Mouse (Mus musculus): ENCODE results near the gene Runx2.
A peak's percentile ranks its signal among the peaks of the same experiment; 100 is the strongest.

The Runx2 gene

GRCm38 (mm10) chr17:44618175-44618574 is 196.4 kb downstream of the Runx2 start:
- DNase-seq, result peak; percentile 50 to 51

- DNase-seq, result no peak
Measured at GRCm38 (mm10) chr17:44617741-44618140, 196.9 kb downstream of the Runx2 start.

DNA sequence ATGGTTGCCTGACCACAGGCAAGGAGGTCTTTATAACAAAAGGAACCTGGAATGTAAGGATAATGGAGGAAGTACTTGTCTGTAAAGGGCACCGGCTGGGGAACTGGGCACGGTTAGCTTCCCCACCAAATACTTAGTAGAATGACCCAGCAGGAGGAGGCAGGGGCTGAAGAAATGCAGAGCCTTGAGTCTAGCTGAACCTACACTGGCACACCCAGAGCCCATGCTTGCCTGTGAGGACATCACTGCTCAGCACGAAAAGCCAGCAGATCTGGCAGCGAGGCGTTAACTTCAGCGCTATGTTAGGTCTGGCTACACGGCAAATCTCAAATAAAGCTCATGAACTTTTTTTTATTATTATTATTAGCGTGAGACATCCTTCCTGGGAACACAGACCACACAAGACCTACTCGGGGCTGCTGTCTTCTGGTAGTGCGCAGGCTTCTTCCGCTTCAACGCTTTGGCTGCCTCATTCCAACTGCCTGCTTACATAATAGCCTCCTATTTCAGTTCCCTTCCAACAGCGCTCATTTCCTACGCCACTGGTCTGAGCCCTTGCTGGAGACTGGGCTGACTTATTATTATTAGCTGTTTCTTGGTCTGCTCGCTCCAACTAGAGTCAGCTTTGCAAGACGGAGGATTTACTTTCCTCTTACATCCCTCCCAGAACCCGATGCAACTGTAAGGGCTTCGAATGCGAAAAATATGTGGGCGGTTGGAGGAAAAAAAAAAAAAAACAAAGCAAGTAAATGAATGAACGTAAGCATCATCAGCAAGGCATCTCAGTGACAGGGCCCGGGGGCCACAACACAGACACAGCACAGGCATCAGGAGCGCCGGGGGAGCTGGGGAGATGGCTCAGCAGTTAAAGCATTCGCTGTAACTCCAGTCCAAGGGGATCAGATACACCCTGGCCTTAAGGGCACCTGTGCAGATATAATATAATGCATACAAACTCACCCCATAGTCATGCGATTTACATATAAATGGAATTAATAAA is 200.6 kb downstream of the Runx2 start:
- DNase-seq, result peak; percentile 86 to 87

DNA sequence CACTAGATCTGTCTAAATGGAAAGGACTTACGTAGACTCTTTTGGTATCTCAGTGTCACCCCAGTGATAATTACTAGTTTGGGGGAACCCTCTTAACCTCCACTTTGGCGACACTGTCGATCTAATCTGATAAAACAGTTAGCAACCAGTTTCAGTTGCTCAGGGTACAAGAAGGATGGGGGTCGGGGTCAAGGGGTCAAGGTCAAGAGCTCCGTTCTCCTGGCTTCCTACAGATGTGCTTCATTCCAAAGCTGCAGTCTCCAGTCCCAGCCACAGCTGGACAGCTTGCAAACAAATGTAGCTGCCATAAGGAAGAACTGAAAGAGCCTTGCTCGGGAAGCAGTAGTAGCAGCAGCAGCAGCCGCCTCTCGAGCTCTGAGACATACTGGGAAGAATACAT is 202.0 kb downstream of the Runx2 start:
- DNase-seq, result peak in 1 of 2 experiments; percentile 7

GRCm38 (mm10) chr17:44612002-44612401 is 202.6 kb downstream of the Runx2 start:
- DNase-seq, result no peak

DNA sequence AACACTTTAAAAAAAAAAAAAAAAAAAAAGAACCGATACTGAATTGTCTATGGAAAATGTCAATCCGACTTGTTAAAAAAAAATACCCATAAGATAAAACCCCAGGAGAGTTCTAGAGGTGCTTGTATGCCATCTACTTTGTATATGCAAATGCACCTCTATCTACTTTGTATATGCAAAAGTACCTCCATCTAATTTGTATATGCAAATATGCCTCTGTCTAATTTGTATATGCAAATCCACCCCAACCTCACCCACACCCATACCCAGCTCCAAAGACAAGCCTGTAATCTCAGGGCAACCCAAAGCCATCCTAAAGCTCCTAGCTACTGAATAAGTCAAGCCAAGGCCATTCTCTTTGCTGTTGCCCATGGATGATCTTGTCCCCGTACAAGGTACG is 203.1 kb downstream of the Runx2 start:
- no peak for DNase-seq

- no peak for DNase-seq
Measured at GRCm38 (mm10) chr17:44610828-44611227, 203.8 kb downstream of the Runx2 start.

DNA sequence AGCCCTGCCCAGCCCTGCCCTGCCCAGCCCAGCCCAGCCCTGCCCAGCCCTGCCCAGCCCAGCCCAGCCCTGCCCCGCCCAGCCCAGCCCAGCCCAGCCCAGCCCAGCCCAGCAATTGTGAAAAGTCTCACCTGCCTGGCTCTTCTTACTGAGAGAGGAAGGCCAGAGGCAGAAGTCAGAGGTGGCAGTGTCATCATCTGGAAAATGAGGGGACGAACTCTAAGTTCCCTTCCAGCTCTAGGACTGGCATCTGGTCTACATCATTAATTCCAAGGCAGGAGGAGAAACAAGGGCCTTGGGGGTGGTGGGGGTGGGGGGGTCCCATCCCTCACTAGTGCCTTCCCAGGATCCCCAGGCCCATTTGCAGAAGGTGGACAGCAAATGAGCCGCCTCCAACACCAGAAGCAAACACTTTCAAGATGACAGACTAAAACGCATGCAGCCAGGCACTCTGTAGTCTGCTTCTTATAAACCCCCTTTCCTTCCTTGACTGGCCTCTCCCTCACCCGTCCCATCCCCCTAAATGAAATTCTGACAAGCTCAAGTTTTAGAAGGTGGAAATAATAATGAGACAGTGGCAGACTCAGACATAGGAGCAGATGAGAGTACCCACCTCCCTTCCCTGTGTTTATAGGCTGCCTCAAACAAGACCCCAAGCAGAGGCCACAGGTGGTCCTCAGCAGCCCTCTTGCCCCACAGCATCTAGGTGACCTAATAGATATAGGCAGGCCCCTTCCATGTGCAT is 204.5 kb downstream of the Runx2 start:
- DNase-seq, result no peak

- DNase-seq, result no peak
Measured at GRCm38 (mm10) chr17:44609356-44609755, 205.2 kb downstream of the Runx2 start.

- DNase-seq, result no peak
Measured at GRCm38 (mm10) chr17:44608907-44609306, 205.7 kb downstream of the Runx2 start.

DNA sequence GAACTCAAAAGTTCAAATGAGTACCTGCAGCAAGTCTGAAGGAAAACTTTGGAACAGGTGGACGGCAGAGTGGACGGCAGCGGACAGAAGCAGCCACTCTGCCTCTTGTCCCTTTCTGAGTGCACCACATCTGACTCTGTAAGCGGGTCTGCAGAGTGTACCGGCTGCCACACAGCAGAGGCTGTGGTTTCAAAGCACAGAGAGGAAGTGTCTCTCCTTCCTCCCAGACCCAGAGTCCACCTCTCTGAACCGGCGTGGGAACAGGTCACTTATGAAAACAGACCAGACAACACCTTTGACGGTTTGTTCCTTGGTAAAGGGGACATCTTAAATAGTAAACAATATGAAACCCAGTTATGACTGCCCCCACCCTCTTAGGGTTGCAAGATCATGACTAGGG is 207.2 kb downstream of the Runx2 start:
- DNase-seq, result no peak

GRCm38 (mm10) chr17:44606245-44606644 is 208.4 kb downstream of the Runx2 start:
- DNase-seq, result no peak

- no peak for DNase-seq
Measured at GRCm38 (mm10) chr17:44605749-44606148, 208.8 kb downstream of the Runx2 start.

- DNase-seq, result no peak
Measured at GRCm38 (mm10) chr17:44603170-44603569, 211.4 kb downstream of the Runx2 start.

- no peak for DNase-seq
Measured at GRCm38 (mm10) chr17:44601317-44602021, 213.1 kb downstream of the Runx2 start.

DNA sequence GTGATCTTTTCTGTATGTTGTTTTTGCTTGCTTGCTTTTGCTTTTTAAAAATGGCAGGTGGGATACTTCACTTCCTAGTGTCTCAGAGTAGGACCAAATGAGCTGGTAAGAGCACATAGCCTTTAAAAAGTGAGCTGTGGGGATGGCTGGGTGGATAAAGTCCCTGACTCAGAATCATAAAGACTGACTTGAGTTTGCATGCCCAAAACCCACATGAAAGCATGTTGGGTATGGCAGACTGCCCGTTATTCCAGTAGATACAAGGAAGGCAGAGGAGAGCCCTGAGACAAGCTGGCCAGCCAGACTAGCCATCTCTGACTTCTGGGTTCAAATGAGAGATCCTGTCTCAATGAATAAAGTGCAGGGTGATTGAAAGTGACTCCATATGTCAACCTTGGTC is 214.7 kb downstream of the Runx2 start:
- DNase-seq, result no peak

DNA sequence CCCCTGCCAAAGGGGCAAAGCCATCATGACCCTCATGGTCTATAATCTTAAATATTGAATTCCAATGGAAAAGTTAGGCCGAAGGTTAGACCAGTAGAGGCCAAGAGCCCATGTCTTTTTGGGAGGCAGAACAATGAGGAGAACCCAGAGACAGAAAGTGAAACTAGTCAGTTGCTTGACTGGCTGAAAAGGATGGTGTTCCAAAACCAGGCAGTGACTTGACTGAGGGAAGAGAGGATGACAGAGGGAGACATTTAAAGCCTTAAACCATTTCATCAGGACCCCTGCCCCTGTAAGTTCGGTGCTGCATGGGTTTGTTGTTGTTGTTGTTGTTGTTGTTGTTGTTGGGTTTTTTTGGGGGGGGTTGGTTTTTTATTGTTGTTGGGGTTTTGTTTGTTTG is 215.5 kb downstream of the Runx2 start:
- no peak for DNase-seq

- DNase-seq, result no peak
Measured at GRCm38 (mm10) chr17:44597918-44598504, 216.6 kb downstream of the Runx2 start.

- no peak for DNase-seq
Measured at GRCm38 (mm10) chr17:44592737-44593090, 221.9 kb downstream of the Runx2 start.

DNA sequence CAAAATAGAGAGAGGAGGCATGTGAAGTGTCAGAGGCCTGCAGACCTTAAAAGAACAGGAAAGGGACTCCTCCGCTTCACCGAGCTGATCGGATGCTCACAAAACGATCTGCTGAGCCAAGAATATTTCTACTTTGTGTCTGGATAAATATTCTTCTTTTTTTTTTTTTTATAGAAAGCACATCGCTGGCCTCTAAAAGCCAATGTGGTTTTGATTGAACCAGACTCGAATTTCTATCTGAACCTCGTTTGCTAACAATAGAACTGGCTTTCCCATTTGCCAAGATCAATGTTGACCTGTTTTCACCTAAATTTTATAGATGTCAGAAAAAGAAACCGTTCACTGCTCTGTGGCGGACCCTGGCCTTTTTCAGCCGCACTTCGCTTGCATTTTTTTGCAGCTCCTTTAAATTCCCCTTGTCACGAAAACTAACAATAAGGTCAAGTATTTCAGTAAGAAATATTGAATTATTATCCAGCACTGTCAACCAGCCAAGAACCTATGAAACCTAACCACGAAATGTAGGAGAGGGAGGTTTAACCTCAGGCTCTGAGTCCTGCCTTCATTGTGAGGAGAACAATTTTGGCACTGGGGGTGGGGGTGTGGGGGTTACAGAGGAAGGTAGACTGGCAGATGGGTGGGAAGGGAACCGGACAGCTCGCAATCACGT is 222.4 kb downstream of the Runx2 start:
- no peak for DNase-seq

GRCm38 (mm10) chr17:44588470-44588869 is 226.1 kb downstream of the Runx2 start:
- no peak for DNase-seq

DNA sequence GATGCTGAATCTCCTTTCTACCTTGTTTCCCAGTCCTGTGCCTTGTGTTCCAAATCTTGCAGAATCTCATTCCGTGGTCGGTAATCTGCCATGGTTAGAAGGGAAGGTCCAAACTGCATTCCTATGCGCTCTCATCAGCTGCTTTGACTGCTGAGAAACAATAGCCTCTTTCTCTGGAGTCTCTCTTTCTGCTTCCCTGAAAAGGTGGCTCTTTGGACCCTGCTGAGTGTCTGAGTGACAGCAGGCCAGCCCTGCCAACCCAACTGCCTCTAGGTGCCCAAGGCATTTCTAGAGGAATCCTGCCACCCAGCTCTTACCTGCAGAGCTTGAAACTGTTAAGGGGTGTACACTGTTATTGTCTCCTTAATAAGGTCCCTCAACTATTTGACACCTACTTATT is 226.6 kb downstream of the Runx2 start:
- no peak for DNase-seq

Data from cerebellum, postnatal 25 days (tissue).